Mouse (Mus musculus) central nervous system, embryonic 14 days (tissue): ENCODE measurements around the gene Spesp1. TPM values are rescaled to one million over a fixed set of nuclear protein-coding genes. Genes with fewer than 3 reads are reported as not detected.

Source experiments
- polyA plus RNA-seq: library from polyadenylated mRNA; depleted of rRNA; stranded (reverse); fragments of >200 nt; gene quantifications from 2 replicates; pipeline ENCODE4 v1.2.3, GENCODE M21; 2012; rRNA removed

Gene Spesp1
- not detected in 2 replicates for polyA plus RNA-seq

GRCm38 (mm10) chr9:62281991-62282390 is at the start of gene Spesp1:
Gene Spesp1, minus strand, starts transcription at chr9:62282208.

Other genes with a start within 250 kb of the Spesp1 start
- gene Glce, start 159.6 kb downstream of the Spesp1 start, polyA plus RNA-seq = 11.6 and 13.4 TPM in 2 replicates
- gene Anp32a, start 59.1 kb upstream of the Spesp1 start, polyA plus RNA-seq = 481 and 546 TPM in 2 replicates